Mouse (Mus musculus) G1E (cell line): Measurements from ENCODE around the gene Nsun2. TPM values are rescaled to one million over a fixed set of nuclear protein-coding genes. Genes with fewer than 3 reads are reported as not detected.

Source experiments
- ATAC-seq: 2 replicates; pipeline ENCODE4 v1.8.0; 2016; ENCODE audit warnings: mild to moderate bottlenecking; ENCODE audit not compliant: insufficient number of reproducible peaks, poor library complexity, low FRiP score, severe bottlenecking; ENCODE audit errors: extremely low read depth
- DNase-seq: peaks from one replicate; pipeline ENCODE4 v3.0.0; 2012; ENCODE audit warnings: low spot score
- H3K27me3 ChIP-seq: 2 replicates; pipeline ENCODE4 v1.6.1; 2012; ENCODE audit warnings: mild to moderate bottlenecking, low read length, inconsistent platforms; ENCODE audit not compliant: insufficient read depth
- H3K36me3 ChIP-seq: replicated peaks from 2 replicates; pipeline ENCODE3; 2012; ENCODE audit warnings: mild to moderate bottlenecking, inconsistent platforms
- H3K4me1 ChIP-seq: 2 replicates; pipeline ENCODE4 v1.6.1; 2012; ENCODE audit warnings: low read depth, low read length, inconsistent platforms, mixed read lengths; ENCODE audit not compliant: insufficient read depth
- H3K4me3 ChIP-seq: 2 replicates; pipeline ENCODE4 v1.5.1; 2012; ENCODE audit warnings: low read depth, mild to moderate bottlenecking, inconsistent platforms, low read length, moderate library complexity, mixed read lengths
- H3K9me3 ChIP-seq: replicated peaks from 2 replicates; pipeline ENCODE4 v1.6.1; 2012; ENCODE audit warnings: inconsistent platforms
- CTCF ChIP-seq: IDR thresholded peaks from 2 replicates; pipeline ENCODE4 v1.5.1; 2012; ENCODE audit warnings: low read depth, low read length, inconsistent platforms, mixed read lengths
- GATA1 ChIP-seq: IDR thresholded peaks from 2 replicates; pipeline ENCODE4 v1.6.1; 2012; ENCODE audit warnings: borderline replicate concordance, low read length, inconsistent platforms, mixed read lengths
- GATA2 ChIP-seq: IDR thresholded peaks from 2 replicates; pipeline ENCODE4 v1.6.1; 2012; ENCODE audit warnings: low read depth, low read length, inconsistent platforms, borderline replicate concordance
- POLR2AphosphoS5 ChIP-seq: IDR thresholded peaks from 2 replicates; pipeline ENCODE4 v1.6.1; 2012; ENCODE audit warnings: low read depth, low read length, inconsistent platforms; ENCODE audit not compliant: insufficient replicate concordance
- TAL1 ChIP-seq: conservative IDR thresholded peaks from 2 replicates; pipeline ENCODE4 v1.6.1; 2012; ENCODE audit warnings: low read depth, low read length, inconsistent platforms, mixed read lengths
- polyA plus RNA-seq: library from polyadenylated mRNA; stranded (reverse); fragments of >175 nt; gene quantifications from 2 replicates; pipeline ENCODE4 v1.2.3, GENCODE M21; 2012
- total RNA-seq, 2 experiments: library from RNA; stranded (forward) in 1 of 2; stranded (reverse) in 1 of 2; fragments of 200-1000 nt in 1 of 2; fragments of >200 nt in 1 of 2; fragmentation: Nextera tagmentation in 1 of 2; gene quantifications; 2 replicates each; pipeline ENCODE4 v1.2.3; 2014 to 2017

The Nsun2 gene
- total and polyA plus RNA-seq, 3 experiments: 144 to 231 (median 152) TPM

DNA sequence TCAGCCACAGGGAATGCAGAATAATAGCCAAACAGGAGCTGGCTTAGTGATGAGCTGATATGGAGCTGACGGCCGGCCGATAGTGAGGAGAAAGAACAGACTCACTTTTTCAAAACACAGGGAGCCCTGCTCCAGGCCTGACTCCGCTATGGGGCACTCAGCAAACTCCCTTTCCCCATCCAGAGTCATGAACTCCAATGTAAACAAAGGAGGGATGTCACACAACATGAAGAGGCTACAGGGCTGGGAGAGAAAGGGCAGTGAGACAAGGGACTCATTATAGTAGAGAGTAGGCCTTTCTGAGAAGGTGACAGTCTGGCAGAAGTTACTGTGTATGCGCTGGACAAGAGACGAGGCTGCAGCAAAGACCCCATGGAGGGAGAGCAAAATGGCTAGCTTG is 54.7 kb downstream of the Nsun2 start:
- no peaks in the 10 kb centered on the region for H3K9me3 ChIP-seq
- H3K4me3 ChIP-seq: no peak overlapping the region
- no peaks in the 10 kb centered on the region for H3K4me1 ChIP-seq
- TF ChIP-seq POLR2AphosphoS5: no peak
- TF ChIP-seq CTCF: no peak
- TF ChIP-seq TAL1: no peak
- TF ChIP-seq GATA1: no peak
- no peak for TF ChIP-seq GATA2
- H3K36me3 ChIP-seq: peaks cover 23% of the 10 kb centered on the region
- no peak for DNase-seq
- no peak for ATAC-seq
- no peaks in the 10 kb centered on the region for H3K27me3 ChIP-seq

DNA sequence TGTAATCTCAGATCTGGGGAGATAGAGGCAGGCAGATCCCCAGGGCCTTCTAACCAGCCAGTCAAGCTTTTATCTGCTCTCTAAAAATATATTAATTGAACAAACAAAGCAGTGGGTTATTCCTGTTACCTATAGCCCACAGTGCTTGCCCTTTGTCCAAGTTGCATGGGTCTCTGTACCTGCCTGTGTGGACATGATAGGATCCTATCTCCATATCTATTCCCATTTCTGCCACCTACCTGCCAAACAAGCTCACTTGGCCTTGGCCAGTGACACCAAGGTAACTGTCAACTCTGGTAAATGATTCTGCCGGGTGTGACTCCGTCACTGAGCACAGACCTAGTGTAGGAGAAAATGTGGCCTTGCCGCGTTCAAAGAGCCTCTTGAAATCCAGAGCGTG is 57.8 kb downstream of the Nsun2 start:
- no peak overlapping the region for H3K4me3 ChIP-seq
- TF ChIP-seq CTCF: no peak
- no peak for TF ChIP-seq GATA1
- TF ChIP-seq GATA2: no peak
- no peak for TF ChIP-seq POLR2AphosphoS5
- no peak for TF ChIP-seq TAL1
- H3K9me3 ChIP-seq: no peaks in the 10 kb centered on the region
- H3K36me3 ChIP-seq: peaks cover 38% of the 10 kb centered on the region
- H3K4me1 ChIP-seq: no peaks in the 10 kb centered on the region
- no peak for DNase-seq
- no peak for ATAC-seq
- no peaks in the 10 kb centered on the region for H3K27me3 ChIP-seq

DNA sequence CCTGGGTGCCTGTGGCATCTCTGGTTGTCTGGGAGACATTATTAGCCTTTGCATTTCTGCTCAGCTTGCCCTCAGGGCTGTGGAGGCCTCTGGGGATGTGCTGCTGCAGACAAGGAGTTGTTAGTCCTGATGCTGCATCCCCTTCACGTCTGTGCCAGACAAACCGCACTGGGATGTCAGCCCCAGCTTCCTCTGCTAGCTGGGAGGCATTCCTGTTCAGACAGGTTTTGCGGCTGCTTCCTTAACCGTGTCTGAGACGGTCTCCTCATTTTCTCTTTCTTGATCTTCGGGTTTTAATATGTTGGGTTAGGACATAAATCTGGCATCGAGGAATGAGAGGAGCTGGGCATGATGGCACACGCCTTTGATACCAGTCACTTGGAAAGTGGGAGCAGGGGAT is 58.7 kb downstream of the Nsun2 start:
- TF ChIP-seq GATA2 (no peak), CTCF (no peak), TAL1 (no peak), GATA1 (no peak), POLR2AphosphoS5 (no peak)
- Histone ChIP-seq H3K4me1 (no peaks in the 10 kb centered on the region), H3K9me3 (no peaks in the 10 kb centered on the region), H3K4me3 (no peak overlapping the region), H3K36me3 (peaks cover 37% of the 10 kb centered on the region), H3K27me3 (no peaks in the 10 kb centered on the region)
- ATAC-seq (no peak), DNase-seq (no peak)

DNA sequence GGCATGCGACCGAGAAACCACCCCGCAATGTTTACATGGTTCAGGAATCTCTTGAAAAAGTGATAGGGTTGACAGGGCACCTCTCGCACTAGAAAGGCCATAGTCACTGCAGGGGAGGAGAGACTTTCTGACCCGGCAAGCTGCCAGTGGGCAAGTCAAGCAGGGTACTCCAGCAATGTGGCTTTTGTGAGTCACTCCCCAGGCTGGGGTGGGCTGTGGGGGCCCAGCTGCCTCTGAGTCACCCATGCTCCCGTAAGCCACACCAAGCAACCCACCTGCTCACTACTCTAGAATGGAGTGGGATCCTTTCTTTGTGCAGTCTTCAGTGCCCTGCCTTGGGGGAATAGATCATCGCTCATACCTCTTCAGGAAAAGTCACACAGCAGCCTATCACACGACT is 59.9 kb downstream of the Nsun2 start:
- DNase-seq: no peak
- H3K4me3 ChIP-seq: no peak overlapping the region
- H3K4me1 ChIP-seq: no peaks in the 10 kb centered on the region
- H3K36me3 ChIP-seq: peaks cover 37% of the 10 kb centered on the region
- ATAC-seq: no peak
- TF ChIP-seq GATA1 (no peak), TAL1 (no peak), POLR2AphosphoS5 (no peak), GATA2 (no peak), CTCF (no peak)
- no peaks in the 10 kb centered on the region for H3K27me3 ChIP-seq
- no peaks in the 10 kb centered on the region for H3K9me3 ChIP-seq

DNA sequence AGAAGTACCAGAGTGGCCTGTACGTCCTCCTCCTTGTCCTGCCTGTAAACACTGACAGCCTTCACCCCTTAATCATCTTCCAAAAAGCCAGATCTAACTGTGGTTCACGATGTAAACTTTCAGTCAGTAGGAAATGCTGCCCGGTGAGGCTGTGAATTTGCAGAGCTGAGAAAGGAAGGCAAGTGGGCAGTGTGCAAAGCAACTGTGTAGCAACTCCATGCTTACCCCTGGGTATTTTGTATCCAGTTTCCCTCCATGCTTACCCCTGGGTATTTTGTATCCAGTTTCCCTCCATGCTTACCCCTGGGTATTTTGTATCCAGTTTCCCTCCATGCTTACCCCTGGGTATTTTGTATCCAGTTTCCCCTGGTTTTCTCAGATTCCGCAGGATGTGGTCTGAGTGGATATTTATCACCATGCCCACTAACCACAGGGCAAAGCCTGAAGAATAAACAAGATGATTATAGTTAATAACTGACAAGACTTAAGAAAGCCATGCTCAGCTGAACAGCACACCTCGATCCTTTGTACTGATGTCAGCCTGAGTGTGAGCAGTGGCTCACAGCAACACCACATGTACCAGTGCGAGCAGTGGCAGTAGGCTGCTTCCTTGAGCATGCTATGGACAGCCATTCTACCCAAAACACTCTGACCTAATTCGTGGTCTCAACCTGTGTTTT is 61.2 kb downstream of the Nsun2 start:
- H3K9me3 ChIP-seq: no peaks in the 10 kb centered on the region
- H3K36me3 ChIP-seq: peaks cover 46% of the 10 kb centered on the region
- no peaks in the 10 kb centered on the region for H3K27me3 ChIP-seq
- no peak for DNase-seq
- no peak for ATAC-seq
- no peaks in the 10 kb centered on the region for H3K4me1 ChIP-seq
- no peak for TF ChIP-seq POLR2AphosphoS5
- H3K4me3 ChIP-seq: no peak overlapping the region

DNA sequence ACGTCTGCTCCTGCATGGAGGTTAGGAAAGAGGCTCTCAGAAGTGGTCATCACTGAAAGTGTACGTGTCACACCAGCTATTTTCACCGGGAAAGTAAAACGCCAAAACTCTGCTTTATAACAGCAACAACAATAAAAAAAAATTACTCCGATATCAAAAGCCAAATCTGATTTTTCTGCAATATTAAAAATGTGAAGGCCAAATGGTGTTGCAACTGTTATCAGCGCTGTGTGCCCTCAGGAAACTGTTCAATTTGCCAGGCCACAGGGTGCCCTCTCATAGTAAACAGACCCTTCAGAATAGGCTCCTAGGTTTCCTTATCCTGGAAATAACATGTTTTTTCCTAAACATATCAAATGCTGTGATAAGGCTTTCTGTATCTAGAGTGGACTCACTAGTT is 62.4 kb downstream of the Nsun2 start:
- no peak for ATAC-seq
- no peak for DNase-seq
- Histone ChIP-seq H3K27me3 (no peaks in the 10 kb centered on the region), H3K9me3 (no peaks in the 10 kb centered on the region), H3K4me1 (no peaks in the 10 kb centered on the region), H3K36me3 (peaks cover 38% of the 10 kb centered on the region), H3K4me3 (no peak overlapping the region)
- no peak for TF ChIP-seq GATA2
- TF ChIP-seq TAL1: no peak
- no peak for TF ChIP-seq GATA1
- TF ChIP-seq POLR2AphosphoS5: no peak
